Mouse (Mus musculus) heart, embryonic 11.5 days (tissue): Measurements from ENCODE around the gene Col16a1. TPM values are rescaled to one million over a fixed set of nuclear protein-coding genes. Genes with fewer than 3 reads are reported as not detected.

ENCODE experiments used
- ATAC-seq: fragments of 200-750 bp; cut with Nextera tagmentation; replicated peaks from 2 replicates; pipeline ENCODE4 v1.8.0; 2017; ENCODE audit warnings: moderate library complexity; ENCODE audit not compliant: insufficient number of reproducible peaks, low FRiP score, low TSS enrichment
- H3K27ac ChIP-seq: fragments of 300-500 bp; sonication (generic); 2 replicates; pipeline ENCODE4 v1.5.1; 2014; ENCODE audit warnings: mild to moderate bottlenecking, low read depth, low read length
- H3K27me3 ChIP-seq: fragments of 300-500 bp; sonication (generic); 2 replicates; pipeline ENCODE4 v1.6.1; 2014; ENCODE audit warnings: mild to moderate bottlenecking, low read length, mixed read lengths; ENCODE audit not compliant: control insufficient read depth, insufficient read depth
- H3K36me3 ChIP-seq: fragments of 300-500 bp; sonication (generic); 2 replicates; pipeline ENCODE4 v1.6.1; 2014; ENCODE audit warnings: mild to moderate bottlenecking, low read length, moderate library complexity, mixed read lengths; ENCODE audit not compliant: control insufficient read depth, insufficient read depth
- H3K4me1 ChIP-seq: fragments of 300-500 bp; sonication (generic); 2 replicates; pipeline ENCODE4 v1.6.1; 2014; ENCODE audit warnings: low read length; ENCODE audit not compliant: control insufficient read depth, insufficient read depth
- H3K4me2 ChIP-seq: fragments of 300-500 bp; sonication (generic); 2 replicates; pipeline ENCODE4 v1.6.1; 2014; ENCODE audit warnings: mild to moderate bottlenecking, moderate library complexity
- H3K4me3 ChIP-seq: fragments of 300-500 bp; sonication (generic); 2 replicates; pipeline ENCODE4 v1.5.1; 2014; ENCODE audit warnings: low read depth, low read length
- H3K9ac ChIP-seq: fragments of 300-500 bp; sonication (generic); 2 replicates; pipeline ENCODE4 v1.6.1; 2014; ENCODE audit warnings: mild to moderate bottlenecking, low read depth, low read length, moderate library complexity
- H3K9me3 ChIP-seq: fragments of 300-500 bp; sonication (generic); replicated peaks from 2 replicates; pipeline ENCODE4 v1.6.1; 2016; ENCODE audit warnings: low read length; ENCODE audit not compliant: control insufficient read depth
- WGBS: fragments of 180-500 bp; shearing (Covaris S2); extraction: QIAGEN DNeasy Blood & Tissue Kit; methylation state at CpG from one replicate; pipeline ENCODE4 v1.1.7; 2014; ENCODE audit not compliant: insufficient replicate concordance; 5-methylcytosine and 5-hydroxymethylcytosine counted together
- polyA plus RNA-seq: library from polyadenylated mRNA; unstranded; fragments of >200 nt; fragmentation: Nextera tagmentation; extraction: Ambion mirVana; gene quantifications from 2 replicates; pipeline ENCODE4 v1.2.1, GENCODE M21; 2014

The Col16a1 gene
- polyA plus RNA-seq, 1 experiment from 2014 or later = 15.4 TPM

DNA sequence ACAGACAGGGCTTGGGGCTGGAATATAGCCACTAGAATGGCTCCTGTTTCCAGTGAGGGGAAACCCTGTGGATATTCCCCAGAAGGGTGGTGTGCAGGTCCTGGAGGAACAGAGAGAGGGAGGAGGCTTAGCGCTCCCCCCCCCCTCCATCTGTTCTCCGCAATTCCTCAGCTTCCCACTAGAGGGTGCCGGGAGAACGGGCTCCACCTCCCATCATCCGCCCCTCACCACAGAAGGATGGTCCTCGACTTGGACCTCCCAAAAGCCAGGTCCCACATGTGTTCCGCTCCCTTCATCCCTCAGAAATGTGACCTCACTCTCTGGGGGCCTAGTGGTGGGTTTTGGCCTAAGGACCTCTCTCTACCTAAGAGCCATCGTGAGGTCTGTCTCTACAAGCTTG, 11.5 kb upstream of the Col16a1 start:
- Histone ChIP-seq H3K27me3 (peaks cover 27% of the 10 kb centered on the region), H3K9ac (no peak overlapping the region), H3K9me3 (no peaks in the 10 kb centered on the region), H3K27ac (peak overlapping the region; percentile 30; the same call in 1 of the 2 replicates), H3K4me2 (peak overlapping the region; percentile 57), H3K4me3 (no peak overlapping the region), H3K36me3 (no peaks in the 10 kb centered on the region), H3K4me1 (peaks cover 12% of the 10 kb centered on the region)
- no peak for ATAC-seq
- WGBS = 1% methylated on average over 8 of the region's 8 CpGs

DNA sequence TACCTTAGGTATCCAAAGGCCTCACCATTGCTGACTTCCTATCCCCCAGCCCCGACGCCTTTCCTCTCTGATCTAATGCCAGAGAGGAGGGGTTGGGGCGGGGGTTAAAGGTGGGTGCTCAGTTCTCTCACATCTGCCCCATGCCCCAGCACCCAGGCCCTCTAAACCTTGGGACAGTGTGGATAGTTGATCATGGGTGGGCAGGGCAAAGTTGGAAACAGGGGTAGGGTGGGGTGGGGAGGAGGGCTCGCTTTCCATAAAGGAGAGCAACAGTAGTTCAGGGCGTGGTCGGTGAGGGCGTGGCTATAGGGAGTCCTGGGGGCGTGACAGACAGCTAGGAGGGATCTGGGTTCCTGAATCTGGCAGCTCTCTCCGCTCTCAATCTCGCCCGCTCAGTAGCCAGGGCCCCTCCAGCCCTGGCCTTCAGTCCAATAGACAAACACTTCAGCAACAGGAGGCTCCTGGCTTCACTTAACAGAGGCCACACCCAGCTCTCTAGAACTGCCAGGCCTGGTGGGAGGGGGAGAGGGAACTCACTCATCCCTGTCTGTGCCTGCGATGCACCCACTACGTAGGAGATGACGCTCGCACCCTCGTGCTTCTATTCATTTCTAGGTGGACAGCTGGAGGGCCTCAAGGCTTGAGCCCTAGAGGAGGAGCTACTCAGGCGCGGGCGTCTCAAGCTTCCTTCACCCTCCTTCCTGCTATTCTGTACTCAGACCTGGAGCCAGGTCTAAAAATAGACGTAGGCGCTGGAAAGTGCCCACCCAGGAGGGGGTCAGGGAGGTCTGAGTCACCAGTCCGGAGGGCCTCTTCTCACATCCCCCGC, 10.9 kb upstream of the Col16a1 start:
- no peaks in the 10 kb centered on the region for H3K9me3 ChIP-seq
- H3K4me2 ChIP-seq = peak overlapping the region; percentile 57
- 8% methylated on average over 23 of the region's 23 CpGs for WGBS
- 0 out of 2 replicates have a peak overlapping the region, but pooled peaks have one; percentile 6 for H3K4me3 ChIP-seq
- peaks cover 13% of the 10 kb centered on the region for H3K4me1 ChIP-seq
- H3K27ac ChIP-seq = peak overlapping the region; percentile 60
- peak overlapping the region; percentile 36 for H3K9ac ChIP-seq
- peak; percentile 79 for ATAC-seq
- peaks cover 27% of the 10 kb centered on the region for H3K27me3 ChIP-seq
- H3K36me3 ChIP-seq = no peaks in the 10 kb centered on the region

DNA sequence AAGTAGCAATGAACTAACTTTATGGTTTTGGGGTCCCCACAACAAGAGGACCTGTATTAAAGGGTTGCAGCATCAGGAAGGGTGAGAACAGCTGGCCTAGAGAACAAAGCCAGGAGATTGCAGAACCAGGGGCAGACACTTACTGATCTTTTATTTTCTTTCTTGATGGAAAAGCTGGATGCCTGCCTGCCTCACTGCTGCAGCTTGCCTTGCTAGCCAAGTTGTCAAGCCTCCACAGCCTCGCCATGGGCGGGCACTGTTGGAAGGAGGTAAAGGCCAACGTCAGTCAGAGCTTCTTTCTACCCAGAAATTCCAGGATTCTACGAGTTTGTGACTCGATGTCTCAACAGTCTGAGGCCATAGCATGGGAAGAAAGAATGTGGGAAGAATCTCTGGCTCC, 8.3 kb upstream of the Col16a1 start:
- H3K27ac ChIP-seq = no peak overlapping the region
- peaks cover 28% of the 10 kb centered on the region for H3K4me1 ChIP-seq
- H3K4me2 ChIP-seq = no peak overlapping the region
- H3K27me3 ChIP-seq = peaks cover 15% of the 10 kb centered on the region
- H3K9me3 ChIP-seq = no peaks in the 10 kb centered on the region
- H3K36me3 ChIP-seq = no peaks in the 10 kb centered on the region
- H3K9ac ChIP-seq = no peak overlapping the region
- ATAC-seq = no peak
- H3K4me3 ChIP-seq = no peak overlapping the region
- WGBS = 55% methylated on average over 5 of the region's 5 CpGs

DNA sequence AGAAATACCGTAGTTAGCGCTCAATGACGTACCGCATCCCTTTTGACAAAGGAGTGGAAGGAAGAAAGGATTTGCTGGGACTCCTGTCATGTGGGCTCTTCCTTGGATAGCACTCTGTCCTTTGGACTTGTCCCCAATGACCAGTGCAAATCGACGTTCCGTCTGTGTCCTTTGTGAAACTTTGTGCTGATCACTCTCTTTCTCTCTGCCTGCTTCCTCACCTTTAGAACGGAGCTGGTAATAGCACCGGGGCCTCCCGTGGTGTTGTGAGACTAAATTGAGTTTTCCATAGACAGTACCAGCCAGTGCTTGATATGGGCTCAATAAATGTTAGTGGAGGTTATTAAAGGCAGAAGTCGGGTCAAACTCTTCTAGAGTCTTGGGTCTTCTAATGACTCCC, 6.6 kb upstream of the Col16a1 start:
- no peaks in the 10 kb centered on the region for H3K36me3 ChIP-seq
- H3K4me1 ChIP-seq = peaks cover 28% of the 10 kb centered on the region
- H3K9ac ChIP-seq = no peak overlapping the region
- no peaks in the 10 kb centered on the region for H3K27me3 ChIP-seq
- H3K9me3 ChIP-seq = no peaks in the 10 kb centered on the region
- no peak for ATAC-seq
- WGBS = 80% methylated on average over 11 of the region's 11 CpGs
- H3K4me2 ChIP-seq = no peak overlapping the region
- H3K4me3 ChIP-seq = no peak overlapping the region
- no peak overlapping the region for H3K27ac ChIP-seq

DNA sequence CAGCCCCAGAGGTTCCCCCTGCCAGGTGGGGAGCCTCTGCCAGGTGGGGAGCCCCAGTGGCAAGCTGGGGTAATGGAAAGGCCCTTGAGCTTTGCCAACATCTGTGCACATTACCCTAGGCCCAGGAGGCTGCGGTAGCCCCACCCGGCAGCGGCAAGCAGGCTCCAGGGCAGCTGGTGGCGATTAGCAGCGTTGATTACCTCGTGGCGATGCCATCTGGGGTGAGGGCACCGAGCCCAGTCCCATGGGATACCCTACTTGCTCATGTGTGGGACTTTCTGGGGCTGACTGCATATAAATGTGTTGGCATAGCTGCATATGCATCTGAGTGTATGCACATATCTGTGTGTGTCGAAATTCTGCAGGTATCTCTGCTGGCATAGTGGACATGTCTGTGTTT, 3.4 kb upstream of the Col16a1 start:
- no peaks in the 10 kb centered on the region for H3K36me3 ChIP-seq
- H3K4me2 ChIP-seq = no peak overlapping the region
- H3K9me3 ChIP-seq = no peaks in the 10 kb centered on the region
- WGBS = 80% methylated on average over 9 of the region's 9 CpGs
- peaks cover 22% of the 10 kb centered on the region for H3K4me1 ChIP-seq
- 0 out of 2 replicates have a peak, but pooled peaks cover 3% of the 10 kb centered on the region for H3K27me3 ChIP-seq
- no peak overlapping the region for H3K9ac ChIP-seq
- H3K4me3 ChIP-seq = no peak overlapping the region
- no peak overlapping the region for H3K27ac ChIP-seq
- ATAC-seq = no peak

DNA sequence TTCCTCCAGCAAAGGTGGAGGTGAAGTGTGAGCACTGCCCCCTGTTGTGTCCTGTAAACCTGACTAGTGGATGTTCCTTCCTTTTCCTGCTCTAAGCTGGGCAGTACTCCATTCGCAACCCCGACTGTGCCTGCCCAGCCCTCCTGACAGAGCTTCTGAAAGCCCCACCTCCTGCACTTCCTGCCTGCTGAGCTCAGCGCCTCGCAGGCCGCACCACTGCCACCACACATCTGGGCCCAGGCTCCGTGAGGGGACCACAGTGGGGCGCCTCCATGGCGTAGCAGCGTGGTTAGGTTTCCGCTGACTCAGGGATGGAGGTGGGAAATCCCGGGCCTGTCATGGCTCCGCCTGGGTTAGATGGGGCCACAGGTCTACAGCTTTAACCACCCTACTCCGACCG, 2.0 kb upstream of the Col16a1 start:
- Histone ChIP-seq H3K36me3 (no peaks in the 10 kb centered on the region), H3K9ac (no peak overlapping the region), H3K4me1 (peaks cover 30% of the 10 kb centered on the region), H3K4me2 (0 out of 2 replicates have a peak overlapping the region, but pooled peaks have one; percentile 0), H3K9me3 (no peaks in the 10 kb centered on the region), H3K4me3 (no peak overlapping the region), H3K27ac (peak overlapping the region; percentile 1; the same call in 1 of the 2 replicates), H3K27me3 (0 out of 2 replicates have a peak, but pooled peaks cover 3% of the 10 kb centered on the region)
- no peak for ATAC-seq
- 11% methylated on average over 14 of the region's 14 CpGs for WGBS

DNA sequence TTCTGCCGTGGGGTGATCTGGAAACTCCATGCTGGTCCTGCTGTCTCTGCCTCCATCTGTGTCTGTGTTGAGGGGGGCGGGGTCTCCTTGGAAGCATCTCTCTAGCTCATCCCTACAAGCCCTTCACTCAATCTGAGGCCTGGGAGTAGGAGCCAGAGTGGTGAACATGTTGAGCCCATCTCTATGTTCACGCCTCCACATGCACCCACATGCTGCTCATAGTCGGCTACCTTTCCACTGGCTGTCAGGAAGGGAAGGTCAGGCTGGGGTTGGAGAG, 501 bp downstream of the Col16a1 start:
- H3K4me1 ChIP-seq = peaks cover 26% of the 10 kb centered on the region
- no peaks in the 10 kb centered on the region for H3K9me3 ChIP-seq
- no peaks in the 10 kb centered on the region for H3K36me3 ChIP-seq
- no peak for ATAC-seq
- H3K27ac ChIP-seq = peak overlapping the region; percentile 79
- H3K9ac ChIP-seq = peak overlapping the region; percentile 76
- 46% methylated on average over 4 of the region's 4 CpGs for WGBS
- peaks cover 3% of the 10 kb centered on the region; the same call in 1 of the 2 replicates for H3K27me3 ChIP-seq
- H3K4me2 ChIP-seq = peak overlapping the region; percentile 86
- H3K4me3 ChIP-seq = peak overlapping the region; percentile 44

DNA sequence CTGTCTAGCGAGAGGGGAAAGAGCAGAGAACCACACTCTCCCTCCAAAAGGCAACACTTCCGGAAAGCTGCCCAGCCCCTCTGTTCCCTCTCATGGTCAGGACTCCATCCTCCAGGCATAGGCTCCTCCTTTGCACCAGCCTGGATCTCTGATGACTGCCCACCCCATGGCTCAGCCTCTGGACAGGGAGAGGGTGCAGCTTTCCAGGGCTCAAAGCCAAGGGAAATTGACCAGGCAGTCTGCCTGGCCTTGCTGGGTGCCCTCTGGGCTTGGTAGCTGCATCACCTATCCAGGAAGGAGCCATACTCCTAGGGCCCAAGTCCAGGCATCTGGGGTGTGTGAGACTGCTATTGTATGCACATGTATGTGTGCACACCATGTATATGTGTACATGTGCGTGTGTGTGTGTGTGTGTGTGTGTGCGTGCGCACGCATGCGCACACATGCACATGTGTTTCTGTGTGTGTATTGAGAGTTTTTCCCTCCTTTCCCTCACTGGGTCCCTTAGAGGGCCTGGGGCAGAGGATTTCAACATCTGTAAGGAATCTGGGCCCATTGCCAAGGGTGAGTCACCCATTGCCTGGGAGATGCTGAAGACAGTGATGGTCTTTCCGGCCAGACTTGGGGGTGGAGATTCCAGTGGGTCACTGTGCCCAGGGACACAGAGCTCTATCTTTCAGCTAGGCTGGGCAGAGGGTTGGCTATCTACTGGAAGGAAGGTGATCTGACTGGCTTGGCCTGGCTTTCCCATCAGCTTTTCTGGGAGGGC, 2.6 kb downstream of the Col16a1 start:
- peaks cover 22% of the 10 kb centered on the region for H3K4me1 ChIP-seq
- WGBS = 69% methylated on average over 8 of the region's 8 CpGs
- no peak for ATAC-seq

More for the DNA sequence above, 2.6 kb downstream of the Col16a1 start:
- Histone ChIP-seq H3K4me3 (no peak overlapping the region), H3K27me3 (peaks cover 3% of the 10 kb centered on the region), H3K9ac (0 out of 2 replicates have a peak overlapping the region, but pooled peaks have one; percentile 6), H3K27ac (peak overlapping the region; percentile 59), H3K9me3 (no peaks in the 10 kb centered on the region), H3K36me3 (no peaks in the 10 kb centered on the region), H3K4me2 (no peak overlapping the region)
